Mouse (Mus musculus): ENCODE data around the gene Retreg2.

Retreg2 gene

DNA sequence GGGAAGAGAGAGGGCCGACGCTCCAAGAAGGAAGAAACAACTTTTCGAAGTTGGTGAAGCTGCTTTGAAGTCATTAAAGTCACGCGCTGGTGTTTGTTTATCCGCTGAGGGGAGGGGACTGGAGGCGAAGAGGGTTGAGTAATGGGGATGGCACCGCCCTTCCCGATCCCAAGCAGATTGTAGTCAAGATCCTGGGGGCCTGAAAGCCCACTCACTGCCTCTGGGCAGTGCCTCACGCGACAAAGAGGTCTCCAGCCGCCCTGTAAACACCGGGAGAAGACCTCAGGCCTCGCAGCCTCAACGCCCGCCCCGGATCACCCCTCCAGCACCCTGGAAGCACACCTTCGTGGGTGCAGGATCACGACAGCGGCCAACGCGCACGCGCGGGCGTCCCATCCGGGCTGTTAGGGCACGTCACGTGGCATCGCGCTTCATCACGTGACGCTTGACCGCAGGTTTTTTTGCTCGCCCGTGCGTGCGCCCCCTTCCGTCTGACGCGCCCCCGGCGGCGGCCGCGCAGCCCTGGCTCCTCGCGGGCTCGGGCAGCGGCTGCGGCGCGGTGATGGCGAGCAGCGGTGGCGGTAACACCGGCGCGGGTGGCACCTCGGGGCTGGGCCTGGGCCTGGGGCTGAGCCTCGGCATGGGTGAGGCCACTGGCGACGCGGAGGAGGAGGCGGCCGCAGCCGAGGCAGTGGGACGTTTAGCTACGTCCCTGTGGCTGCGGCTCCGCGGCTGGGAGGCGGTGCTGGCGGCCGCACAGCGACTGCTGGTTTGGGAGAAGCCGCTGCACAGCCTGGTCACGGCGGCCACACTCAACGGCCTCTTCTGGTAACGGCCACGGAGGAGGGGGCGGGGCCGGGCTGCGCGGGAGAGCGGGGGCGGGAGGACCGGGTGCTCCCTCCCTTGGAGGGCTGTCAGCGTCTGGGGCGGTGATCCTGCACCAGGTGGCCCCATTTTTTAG, at the start of gene Retreg2, which contains the start of gene Cnppd1:
TSS of gene Retreg2 (plus strand) at position 478 of the 961 bp plus-strand sequence.
TSS of gene Cnppd1 (minus strand) at position 411 of the 961 bp plus-strand sequence.
- ATAC-seq (ENCODE audit: low TSS enrichment): peak; percentile 78

DNA sequence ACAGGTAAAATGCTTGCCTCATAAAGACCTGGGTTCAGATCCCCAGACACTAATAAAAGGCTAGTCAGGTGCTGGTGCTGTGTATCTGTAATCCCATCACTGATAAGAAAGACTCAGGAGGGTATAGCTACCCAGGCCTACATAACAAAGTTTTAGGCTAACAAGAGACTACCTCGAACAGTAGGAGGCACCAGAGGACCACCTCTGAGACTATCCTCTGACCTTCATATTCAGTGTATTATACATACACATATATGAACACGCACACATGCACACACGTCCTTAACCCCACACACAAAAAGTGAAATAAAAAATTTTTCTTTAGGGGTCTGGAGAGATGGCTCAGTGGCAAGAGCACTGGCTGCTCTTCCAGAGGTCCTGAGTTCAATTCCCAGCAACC, 20.4 kb upstream of the Retreg2 start:
- no peak for ATAC-seq (ENCODE audit: low TSS enrichment)

DNA sequence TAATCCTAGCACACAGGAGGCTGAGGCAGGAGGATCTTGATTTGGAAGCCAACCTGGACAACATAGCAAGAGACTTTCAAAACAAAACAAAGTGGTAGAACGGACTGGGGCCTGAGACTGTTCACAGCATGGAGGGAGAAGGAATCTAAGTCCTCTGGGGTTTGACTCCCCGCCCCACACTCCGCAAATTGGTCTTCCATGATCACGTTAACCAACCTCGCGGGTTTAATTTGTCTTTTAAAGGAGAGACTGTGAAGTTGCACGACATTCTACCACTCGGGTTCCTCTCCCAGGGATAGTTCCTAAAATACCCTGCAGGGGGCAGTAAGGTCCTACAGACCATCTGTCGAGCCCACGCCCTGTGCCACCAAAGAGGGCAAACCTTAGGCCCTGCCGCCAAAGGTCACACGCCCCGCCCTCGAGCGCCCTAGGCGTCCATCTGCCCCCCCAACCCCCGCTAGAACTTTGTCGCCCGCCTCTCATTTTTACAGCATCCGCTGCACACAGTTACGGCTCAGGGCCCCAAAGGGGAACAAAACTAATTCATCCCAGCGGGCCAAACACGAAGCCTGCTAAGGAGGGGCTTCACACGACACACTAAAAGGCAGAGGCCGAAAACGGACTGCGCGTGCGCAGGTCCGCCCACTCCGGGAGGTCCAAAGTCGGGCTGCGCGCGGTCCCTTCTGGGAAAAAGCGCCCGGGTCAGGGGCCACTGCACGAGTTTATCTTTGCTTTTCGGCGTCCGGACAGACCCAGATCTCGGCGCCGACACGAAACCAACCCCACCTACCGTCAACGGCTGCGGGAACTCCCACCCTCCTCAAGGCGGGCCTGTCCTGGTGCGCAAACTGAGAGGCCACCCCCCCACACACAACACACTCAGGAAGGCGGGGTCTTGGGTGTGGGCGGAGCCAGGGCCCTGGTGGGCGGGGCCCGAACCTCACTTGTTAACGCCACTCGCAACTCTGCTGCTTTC, 17.9 kb upstream of the Retreg2 start, which contains the start of gene Nhej1:
TSS of gene Nhej1 (minus strand) at position 855 of the 976 bp plus-strand sequence.
- ATAC-seq (ENCODE audit: low TSS enrichment): peak; percentile 81

DNA sequence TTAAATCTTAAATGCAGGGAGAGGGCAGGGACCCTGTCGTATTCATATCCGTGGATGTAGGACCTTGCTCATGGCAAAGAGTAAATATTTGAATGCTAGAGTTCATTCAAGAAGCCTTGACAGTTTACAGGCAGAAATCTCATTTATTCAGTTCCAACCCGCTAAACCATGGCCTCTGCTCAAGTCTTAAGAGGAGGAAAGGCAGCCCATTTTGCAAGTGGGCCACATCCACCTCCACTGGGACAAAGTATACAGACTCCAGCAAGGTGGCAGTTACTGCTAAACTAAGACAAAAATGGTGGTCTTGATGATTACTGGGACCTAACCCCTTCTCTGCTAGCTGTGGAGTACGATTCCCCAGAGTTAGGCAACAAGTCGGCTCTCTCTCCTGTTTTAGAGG, 17.2 kb upstream of the Retreg2 start:
- no peak for ATAC-seq (ENCODE audit: low TSS enrichment)

DNA sequence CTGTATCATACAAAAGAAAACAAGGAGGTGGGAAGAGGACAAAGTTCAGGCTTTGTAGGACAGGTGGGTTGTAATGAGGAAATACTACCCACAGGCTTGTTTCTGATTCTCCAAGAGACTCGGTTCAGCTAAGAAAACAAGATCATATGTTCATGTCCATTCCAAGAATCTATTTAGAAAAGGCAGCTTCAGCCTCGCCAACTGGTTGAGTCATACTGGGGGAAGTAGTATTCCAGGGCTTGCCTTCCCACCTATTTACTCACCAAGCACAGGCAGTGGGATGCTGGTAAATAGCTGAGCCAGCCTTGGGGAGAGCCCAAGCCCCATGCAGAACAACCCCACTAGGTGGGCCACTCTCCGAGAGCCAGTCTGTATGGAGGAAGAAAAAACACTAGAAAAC, 13.9 kb upstream of the Retreg2 start:
- ATAC-seq (ENCODE audit: low TSS enrichment): peak; percentile 58

DNA sequence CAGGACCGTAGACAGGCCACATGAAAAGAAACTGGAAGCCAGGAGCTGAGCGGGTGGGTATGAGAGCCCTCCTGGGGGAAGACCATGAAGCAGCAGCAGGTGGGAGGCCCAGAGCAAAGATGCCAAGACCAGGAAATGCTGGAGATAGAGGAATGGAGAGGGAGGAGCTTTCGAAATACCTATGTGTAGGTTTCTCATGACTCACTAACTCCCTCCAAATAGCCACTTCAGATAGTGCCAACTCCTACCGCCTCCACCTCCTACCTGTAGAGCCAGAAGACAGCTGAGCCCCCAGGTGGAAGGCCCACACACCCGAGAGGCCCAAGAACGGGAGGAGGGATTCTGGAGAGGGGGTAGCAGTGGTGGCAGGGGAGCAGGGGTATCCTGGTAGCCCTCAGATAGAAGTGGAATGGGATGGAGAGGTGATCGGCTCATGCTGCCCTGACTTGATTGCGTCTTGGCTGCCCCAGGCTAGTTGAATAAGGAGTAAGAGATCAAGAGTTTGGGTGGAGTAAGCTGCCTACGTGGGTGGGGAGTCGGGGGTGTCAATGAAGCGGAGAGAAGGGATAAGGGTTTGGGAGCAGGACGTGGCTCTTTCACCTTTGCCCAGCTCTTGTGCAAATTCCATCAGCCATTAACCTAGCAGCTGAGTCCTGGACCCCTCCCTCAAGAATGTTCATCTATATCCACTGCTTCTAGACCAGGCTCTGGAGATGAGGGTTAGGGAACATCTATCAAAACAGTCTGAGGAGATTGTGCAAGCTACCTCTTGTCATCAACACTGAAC, 9.0 kb upstream of the Retreg2 start, which contains the start of gene Slc23a3:
TSS of gene Slc23a3 (minus strand) at position 470 of the 787 bp plus-strand sequence.
- 0 out of 2 replicates have a peak, but pooled peaks have one; percentile 4 for ATAC-seq (ENCODE audit: low TSS enrichment)

DNA sequence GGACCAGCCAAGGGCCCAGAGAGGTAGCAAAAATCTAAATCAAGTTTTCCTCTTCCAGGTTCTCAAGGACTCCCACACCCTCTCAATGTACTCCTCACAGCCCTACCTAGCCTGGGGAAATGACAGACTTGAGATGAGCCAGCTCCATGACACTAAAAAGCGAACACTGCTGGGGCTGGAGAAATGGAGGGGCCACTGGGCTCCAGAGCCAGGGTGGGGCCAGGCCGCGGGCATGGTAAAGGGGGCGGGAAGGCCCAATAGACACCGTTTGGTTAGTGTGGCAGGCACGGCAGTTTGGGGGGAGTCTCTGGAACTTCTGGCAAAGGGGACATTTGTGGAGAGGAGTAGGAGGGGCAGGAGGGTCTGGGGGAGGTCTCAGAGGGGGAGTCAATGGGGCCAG, 6.3 kb upstream of the Retreg2 start:
- no peak for ATAC-seq (ENCODE audit: low TSS enrichment)

DNA sequence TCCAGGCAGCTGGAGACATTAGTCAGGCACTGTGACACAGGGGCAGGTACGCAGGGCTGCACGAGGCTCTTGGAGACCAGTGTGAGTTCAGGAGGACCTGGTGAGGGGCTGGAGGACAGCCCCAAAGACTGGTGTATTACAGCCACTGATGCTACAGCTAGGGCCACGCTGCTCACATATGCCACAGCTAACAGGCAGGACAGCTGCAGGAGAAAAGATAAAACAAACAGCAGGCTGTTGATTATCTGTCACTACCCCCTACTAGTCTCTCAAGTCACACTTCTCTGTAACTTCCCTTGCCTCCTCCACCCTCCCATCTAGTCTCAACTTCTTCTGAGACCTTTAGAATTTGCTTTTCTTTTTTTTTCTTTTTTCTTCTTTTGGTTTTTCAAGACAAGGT, 5.8 kb upstream of the Retreg2 start:
- no peak for ATAC-seq (ENCODE audit: low TSS enrichment)

DNA sequence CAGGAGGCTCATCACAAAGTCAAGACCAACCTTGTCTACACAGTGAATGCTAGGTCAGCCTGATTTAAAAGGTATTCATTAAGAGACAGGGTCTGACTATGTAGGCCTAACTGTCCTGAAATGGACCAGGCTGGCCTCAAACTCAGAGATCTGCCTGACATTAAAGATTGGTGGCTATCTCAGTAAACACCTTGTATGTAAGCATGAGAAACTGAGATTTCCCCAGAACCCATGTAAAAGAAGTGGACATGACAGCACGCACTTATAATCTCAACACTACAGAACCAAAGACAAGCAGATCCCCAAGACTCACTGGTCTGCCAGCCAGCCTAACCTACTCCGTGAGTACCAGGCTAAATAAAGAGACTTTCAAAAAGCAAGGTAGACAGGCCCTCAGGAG, 4.1 kb upstream of the Retreg2 start:
- ATAC-seq (ENCODE audit: low TSS enrichment): no peak

DNA sequence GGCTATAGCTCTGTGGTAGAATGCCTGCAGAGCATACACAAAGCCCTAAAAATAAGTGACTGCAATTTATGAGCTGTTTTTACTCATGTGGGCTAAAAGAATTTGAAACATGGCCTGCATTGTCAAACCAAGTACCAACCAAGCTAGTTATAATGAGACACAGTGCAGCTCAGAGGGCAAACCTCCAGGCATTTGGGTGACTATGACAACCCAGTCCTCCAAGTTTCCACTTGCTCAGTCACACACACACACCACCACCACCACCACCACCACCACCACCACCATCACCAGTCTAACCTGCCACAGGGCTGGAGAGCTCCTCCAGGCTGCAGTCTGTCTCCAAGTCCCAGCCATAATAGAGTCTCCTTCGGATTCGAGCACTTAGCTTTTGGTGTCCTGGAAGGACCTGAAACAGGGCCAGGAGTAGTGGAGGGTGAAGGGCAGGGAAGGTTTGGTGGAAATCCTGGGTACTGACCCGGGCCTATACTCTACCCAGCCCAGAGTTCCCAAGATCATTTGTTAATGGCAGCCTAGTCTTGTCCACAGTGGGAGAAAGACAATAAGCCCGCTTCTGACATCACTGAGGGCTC, 1.9 kb upstream of the Retreg2 start:
- ATAC-seq (ENCODE audit: low TSS enrichment): no peak

DNA sequence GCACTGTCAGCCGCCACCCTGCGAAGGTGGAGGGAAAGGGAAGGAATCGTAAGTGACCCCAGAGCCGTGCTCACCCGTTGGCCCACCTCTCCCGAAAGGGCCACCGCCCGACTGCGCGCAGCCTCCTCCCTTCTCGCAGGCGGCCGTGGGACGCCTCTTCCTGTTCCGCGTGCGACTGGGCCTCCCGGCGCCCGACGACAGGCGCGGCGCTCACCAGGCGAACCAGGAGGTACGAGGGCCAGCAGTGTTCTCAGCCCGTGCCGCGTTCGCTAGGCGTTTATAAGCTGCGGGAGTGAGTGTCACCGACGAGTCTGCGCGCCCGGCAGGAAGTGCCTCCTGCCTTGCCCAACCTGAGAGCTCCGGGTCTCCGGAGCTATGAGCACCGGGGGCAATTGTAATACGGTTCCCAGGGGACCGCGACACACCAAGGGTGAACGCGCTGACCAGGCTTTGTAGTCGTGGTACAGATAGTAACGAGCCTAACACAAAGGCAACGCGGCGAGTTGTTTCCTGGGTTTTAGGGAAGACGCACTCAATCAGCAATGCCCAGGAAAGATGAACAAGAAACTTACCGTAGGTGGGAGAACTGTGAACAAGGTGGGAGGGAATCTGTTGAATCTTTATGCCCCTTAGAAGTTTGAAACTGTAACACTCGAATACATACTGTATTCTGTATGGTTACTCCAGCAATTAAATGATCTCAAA, 940 bp upstream of the Retreg2 start:
- ATAC-seq (ENCODE audit: low TSS enrichment): peak; percentile 51

DNA sequence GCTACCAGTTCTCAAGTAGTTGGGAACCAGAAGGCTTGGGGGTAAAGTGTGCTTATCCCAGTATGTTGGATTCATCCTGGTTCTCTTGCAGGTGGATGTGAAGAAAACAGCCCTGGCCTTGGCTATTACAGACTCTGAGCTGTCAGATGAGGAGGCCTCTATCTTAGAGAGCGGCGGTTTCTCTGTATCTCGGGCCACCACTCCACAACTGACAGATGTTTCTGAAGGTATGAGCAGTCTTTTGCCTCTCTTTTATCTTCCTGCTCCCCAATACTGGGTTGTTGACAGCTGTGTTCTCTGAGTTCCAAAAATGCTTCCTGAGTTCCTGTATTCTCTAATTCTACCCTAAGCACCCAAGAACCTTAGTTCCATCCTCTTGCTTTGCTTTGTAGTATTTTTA, 3.0 kb downstream of the Retreg2 start:
- ATAC-seq (ENCODE audit: low TSS enrichment): no peak

DNA sequence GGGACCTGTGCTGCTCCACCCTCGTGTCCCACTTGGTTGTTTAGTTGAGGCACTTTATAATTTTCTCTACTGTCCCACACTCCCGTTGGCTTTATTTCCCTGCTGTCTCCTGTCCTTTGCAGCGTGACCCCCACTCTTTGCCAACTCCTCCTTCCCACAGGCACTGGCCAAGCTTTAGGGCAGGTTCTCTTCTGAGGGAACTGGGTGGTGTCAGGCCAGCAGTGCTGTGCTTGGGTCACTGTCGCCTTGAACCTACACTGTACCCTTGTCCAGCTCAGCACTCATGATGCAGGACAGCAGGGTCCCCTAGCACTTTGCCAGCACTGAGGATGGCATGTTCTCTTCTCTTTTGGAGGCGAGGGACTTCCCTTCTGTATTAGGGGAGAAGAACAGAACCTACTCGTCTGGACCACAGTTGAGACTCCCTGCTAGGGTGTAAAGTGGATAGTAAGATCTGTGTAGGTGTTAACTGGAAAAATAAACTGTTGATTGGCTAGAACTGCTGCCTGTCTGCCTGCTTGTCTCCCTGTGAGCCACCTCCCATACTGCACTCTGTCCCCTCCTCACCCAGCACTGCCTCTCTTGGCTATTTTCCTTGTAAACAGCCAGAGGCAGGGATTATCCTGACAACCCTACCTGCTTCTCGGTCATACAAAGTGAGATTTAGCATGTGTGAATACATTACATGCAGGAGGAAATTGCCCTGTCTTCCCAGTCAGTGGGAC, 5.0 kb downstream of the Retreg2 start:
- no peak for ATAC-seq (ENCODE audit: low TSS enrichment)

DNA sequence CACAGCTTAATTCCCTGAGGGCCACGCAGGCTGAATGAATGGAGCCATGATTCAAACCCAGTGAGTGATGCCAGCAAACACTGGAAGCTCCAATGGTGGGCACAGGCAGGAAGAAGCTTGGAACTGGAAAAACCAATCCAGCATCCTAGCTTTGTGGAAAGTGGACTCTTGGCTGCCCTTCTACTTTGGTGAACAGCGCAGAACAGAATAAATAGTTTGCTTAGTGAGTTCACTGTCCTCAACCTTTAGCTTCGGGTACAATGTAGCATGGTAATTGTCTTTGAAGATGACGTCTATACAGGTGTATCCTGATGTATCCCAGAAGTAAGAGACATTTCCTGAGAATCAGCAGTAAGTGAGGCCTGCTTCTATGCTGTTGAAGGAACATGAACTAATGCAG, 6.1 kb downstream of the Retreg2 start:
- ATAC-seq (ENCODE audit: low TSS enrichment): no peak

DNA sequence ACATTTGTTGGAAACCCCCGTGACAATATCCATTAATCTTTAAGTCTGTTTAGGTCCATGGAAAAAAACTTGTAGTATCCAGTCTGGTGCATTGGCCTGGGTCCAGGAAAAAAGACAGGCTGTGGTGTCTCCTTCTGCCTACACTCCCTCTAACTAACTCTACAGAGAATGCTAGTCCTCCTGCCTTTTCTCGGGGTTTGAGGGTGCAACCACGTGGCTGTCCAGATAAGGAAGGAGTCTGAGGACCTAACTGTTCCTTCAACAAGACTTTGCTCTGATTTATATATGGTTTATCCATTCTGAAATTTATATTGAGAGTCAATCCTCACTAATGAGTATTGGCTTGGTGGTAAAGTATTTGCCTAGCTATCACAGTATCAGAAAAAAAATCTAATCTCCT, 13.3 kb downstream of the Retreg2 start:
- ATAC-seq (ENCODE audit: low TSS enrichment): no peak

DNA sequence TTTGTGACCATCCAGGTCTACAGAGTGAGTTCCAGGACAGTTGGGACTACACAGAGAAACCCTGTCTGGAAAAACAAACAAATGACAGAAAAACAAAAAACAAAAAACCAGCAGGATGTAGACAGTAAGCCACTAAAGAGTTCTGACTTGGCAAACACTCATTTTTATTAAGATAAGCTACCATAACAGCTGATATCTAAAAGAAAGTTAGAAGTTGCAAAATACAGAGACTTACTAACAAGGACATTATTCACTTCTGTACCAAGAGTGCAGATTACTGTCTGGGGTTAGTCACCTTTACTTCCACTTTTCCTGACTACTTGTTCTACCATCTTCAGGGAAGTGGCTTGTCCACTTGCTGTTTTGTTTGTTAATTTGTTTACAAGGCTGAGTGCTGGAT, 16.4 kb downstream of the Retreg2 start:
- ATAC-seq (ENCODE audit: low TSS enrichment): no peak

DNA sequence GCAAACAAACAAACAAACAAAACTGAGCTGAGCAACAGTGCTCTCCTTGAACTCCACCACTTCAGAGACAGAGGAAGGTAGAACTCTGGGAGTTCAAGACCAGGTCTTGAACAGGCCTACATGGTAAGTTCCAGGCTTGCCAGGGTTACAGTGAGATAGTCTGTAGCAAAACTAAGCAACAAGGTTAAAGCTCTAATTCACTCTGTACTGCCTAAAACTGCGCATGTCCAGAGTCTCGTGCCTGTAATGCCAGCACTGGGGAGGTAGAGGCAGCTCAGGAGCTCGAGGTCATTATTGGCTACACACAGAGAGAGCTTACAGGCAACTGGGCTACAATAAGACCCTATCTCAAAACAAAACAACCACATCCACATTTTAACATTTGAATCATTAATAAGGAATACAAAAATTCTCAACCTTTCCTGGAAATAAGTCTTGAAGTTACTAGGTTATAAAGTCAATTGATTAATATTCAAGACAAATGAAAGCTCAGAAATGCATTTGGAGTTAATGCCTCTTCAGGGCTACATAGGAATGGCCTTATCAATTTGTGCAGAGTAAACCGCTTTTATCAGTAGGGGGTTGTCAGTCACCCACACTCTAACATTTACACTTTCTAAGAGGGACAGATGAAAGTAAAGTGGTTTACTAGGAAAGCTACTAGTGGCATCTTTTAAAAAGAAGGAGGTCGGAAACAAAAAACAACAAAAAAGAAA, 17.1 kb downstream of the Retreg2 start:
- no peak for ATAC-seq (ENCODE audit: low TSS enrichment)

DNA sequence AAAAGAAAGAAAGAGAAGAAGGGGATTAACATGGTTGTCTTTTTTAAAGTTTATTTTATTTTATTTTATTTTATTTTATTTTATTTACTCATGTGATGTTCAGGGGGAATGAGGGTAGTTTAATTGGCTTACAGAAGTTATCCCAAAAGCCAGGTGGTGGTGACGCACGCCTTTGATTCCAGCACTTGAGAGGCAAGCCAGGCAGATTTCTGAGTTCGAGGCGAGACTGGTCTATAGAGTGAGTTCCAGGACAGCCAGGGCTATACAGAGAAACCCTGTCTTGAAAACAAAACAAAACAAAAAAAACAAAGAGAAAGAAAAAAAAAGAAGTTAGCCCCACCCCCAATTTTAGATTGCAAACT, 17.7 kb downstream of the Retreg2 start:
- no peak for ATAC-seq (ENCODE audit: low TSS enrichment)

DNA sequence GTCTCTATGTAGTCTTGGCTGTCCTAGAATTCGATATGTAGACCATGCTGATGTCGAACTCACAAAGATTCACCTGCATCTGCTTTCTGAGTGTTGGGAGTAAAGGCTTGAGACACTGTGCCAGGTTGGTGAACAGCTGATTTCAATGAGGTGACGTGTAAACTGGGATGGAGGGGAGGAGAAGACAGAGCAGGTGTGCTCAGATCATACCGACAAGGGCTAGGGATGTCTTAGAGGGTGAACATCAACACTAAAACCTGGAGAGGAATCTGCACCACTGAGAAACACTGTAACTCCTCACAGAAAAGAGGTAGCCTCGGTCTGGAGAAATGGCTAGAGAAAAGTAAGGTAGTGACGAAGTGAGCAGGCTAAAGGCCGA, 25.5 kb downstream of the Retreg2 start:
- ATAC-seq (ENCODE audit: low TSS enrichment): peak; percentile 22; the same call in 1 of the 2 replicates

All from frontal cortex, adult (tissue).